Mouse (Mus musculus) spleen, adult 12 weeks (tissue): ENCODE measurements around the gene Crebzf.
A peak's percentile ranks its signal among the peaks of the same experiment; 100 is the strongest.

ENCODE experiments used
- DNase-seq: peaks from one replicate; pipeline ENCODE4 v3.0.0; 2022; ENCODE audit warnings: low spot score

Crebzf gene

GRCm38 (mm10) chr7:90442518-90443080 is at the start of gene Crebzf:
Crebzf (plus strand) TSS chr7:90442729.
- DNase-seq: peak; percentile 91

- DNase-seq: no peak
These were observed 47.5 kb upstream of the Crebzf start for GRCm38 (mm10) chr7:90395073-90395472.

DNA sequence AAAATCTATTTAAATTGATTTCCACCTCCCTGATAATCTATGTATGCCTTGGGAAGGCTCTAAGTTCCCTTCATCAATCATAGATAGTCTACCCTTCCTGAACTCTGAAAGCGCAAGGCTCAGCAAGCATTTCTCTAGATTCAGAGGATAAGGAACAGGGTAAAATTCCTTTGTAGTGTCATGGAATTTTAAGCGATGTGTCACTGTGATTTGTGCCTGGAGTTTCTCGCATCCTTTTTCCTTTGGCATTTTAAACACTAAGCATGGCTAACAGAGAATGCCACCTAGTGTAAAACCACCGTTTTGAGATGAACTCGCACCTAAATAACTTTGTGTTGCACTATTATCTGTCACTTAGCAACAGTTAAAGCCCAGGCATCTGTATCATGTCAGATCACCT is 46.6 kb upstream of the Crebzf start:
- DNase-seq: no peak

DNA sequence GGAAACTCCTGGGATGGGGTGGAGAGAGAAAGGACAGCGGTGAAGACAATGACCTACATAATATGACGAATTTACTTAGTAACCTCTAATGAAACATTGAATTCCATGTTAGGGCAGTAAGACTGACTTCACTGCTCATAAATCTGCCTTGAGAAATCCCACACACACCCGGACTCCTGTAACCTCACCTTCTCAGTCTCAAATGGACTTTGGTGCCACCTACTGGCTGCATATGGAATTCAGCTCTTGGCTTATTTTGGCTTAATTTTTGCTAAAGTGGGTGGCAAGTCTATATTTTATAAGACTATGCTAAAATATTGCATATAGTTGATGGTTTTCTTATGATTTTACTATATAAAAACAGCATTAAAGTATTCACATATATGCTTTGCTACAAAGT is 32.6 kb upstream of the Crebzf start:
- DNase-seq: peak; percentile 11

DNA sequence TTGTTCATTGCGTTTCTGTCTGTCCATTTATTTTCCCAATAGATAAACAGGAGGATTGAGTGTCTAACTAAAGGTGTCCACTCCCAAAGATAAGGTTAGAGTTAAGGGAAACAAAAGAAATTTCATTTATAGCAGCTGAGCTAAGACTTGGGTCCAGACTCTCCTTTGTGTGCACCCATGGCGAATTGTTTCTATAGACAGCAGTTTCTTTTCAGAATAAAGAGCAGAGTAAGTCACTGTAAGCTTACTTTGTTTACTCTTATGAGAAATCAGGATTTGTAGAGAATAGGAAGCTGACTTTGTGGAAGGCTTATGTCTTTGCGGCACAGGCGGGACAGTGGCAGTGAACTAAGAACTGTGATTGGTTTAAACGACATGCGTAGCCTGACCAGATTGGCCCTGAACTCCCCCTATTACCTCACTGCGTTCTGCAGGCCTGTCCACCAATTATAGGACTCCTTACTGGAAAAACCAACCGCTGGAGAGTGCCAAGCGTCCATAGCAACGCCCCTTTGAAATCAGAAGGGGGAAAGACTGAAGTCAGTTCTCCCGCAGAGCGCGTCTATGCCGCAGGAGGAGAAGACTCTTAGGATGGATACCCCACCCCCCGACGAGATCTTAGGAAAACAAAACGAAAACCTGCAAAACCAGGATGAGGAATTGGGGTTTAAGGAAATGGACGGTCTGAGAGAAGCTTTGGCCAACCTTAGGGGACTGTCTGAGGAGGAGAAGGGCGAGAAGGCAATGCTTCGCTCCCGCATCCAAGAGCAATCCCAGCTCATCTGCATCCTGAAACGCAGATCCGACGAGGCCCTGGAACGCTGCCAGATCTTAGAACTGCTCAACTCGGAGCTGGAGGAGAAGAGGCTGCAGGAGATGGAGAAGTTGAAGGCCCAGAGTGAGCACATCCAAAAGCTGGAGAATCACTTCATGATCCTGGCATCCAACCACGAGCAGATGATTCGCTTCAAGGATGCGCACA is 16.2 kb upstream of the Crebzf start, which contains the start of gene Ccdc89:
Ccdc89 (plus strand) TSS at position 558 of the 982 bp plus-strand sequence.
- no peak for DNase-seq

- DNase-seq: no peak
These were observed 15.5 kb upstream of the Crebzf start for GRCm38 (mm10) chr7:90427006-90427405.

GRCm38 (mm10) chr7:90432221-90432620 is 10.3 kb upstream of the Crebzf start:
- no peak for DNase-seq

- no peak for DNase-seq
These were observed 2.5 kb upstream of the Crebzf start for GRCm38 (mm10) chr7:90440044-90440443.

- DNase-seq: no peak
These were observed 459 bp upstream of the Crebzf start for GRCm38 (mm10) chr7:90442070-90442469.

- DNase-seq: peak; percentile 69
These were observed 867 bp downstream of the Crebzf start for GRCm38 (mm10) chr7:90443101-90444091.

GRCm38 (mm10) chr7:90444206-90444605 is 1.7 kb downstream of the Crebzf start:
- DNase-seq: peak; percentile 7

- no peak for DNase-seq
These were observed 13.8 kb downstream of the Crebzf start for GRCm38 (mm10) chr7:90456149-90456844.

DNA sequence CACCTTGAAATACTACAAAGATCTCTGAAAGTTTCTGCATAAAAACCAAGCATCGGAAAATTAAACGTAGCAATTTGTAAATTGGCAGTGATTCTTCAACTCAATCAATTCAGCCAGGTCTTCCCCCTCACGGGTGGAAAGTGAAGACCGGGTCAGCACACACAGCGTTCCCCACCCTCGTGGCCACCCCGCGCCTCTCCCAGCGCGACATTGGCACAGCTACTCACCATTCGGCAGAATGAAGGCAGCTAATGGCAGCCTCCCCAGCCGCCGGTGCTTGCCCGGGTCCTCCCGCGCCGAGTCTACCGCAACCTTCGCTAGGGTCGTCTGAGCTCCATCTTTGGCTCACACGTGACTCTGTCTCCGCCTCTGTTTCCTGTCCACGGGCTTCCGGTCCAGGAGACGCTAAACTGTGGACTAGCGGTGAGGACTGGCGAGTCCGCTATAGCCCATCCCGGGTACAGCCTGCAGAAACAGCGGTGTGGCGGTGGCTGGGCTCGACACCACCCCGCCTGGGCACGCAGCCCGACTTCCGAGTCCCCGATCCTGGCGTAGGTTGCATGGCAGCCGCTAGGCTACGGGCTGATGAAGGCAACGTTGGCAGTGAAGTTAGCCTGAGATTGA is 14.4 kb downstream of the Crebzf start, which contains the start of gene Tmem126a:
Tmem126a (minus strand) TSS at position 385 of the 624 bp plus-strand sequence.
- peak; percentile 54 for DNase-seq

- no peak for DNase-seq
These were observed 15.0 kb downstream of the Crebzf start for GRCm38 (mm10) chr7:90457517-90457916.

GRCm38 (mm10) chr7:90460330-90460729 is 17.8 kb downstream of the Crebzf start:
- DNase-seq: no peak

DNA sequence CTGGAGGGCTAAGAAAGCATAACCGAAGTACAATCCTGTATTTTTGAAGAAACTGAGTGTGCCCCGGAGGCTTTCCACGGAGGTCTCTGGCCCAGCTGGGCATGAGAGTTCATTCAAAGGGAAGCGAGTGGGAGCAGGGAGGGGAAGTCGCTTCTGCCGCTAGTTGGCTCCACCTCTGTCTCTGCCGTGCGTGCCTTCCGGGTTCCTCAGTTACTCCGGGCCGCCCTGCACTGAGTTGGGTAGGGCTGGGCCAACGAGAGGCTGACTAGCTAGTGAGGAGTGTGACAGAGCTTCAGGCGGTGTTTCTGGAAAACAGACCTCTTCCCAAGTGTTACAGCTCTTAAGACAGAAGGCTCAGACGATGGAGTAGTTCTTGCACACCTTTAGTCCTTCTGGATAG is 18.4 kb downstream of the Crebzf start:
- DNase-seq: peak; percentile 15

GRCm38 (mm10) chr7:90461441-90461840 is 18.9 kb downstream of the Crebzf start:
- DNase-seq: no peak

DNA sequence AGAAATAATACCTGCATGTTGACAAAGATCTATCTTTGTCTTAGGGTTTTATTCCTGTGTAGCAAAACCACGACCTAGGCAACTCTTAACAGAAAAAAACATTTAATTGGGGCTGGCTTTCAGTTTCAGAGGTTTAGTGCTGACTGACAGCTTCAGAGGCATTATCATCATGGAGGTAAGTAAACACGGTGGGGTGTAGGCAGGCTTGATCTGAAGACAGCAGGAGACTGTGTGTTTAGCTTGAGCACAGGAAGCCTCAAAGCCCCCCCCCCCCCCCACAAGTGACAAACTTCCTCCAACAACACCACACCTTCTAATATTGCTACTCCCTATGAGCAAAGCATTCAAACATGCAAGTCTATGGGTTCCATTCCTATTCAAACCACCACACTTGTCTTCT is 31.0 kb downstream of the Crebzf start:
- DNase-seq: no peak

DNA sequence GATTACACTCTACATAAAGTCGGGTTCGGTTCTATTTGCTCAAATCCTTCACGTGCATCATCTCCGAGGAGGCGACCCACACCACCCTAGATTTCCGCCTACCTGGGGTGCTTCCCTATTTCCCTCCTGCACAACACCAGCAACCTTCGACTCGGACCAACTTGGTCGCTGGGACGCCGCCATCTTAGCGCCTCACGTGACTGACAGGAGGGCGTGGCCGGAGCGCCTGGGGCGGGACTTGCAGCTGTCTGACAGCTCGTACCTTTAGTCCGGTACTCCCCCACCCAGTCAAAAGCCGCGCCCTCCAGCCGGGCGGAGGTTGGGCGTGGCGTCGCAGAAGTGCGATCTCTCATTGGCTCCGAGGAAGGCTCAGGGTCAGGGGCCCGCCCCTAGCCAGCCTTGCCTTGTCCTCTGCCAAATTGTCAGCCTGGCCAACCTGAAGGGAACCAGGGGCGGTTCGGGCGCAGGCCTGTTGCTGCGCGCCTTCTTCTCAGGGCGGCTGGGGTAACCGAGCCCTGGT is 33.3 kb downstream of the Crebzf start, which contains the start of gene Tmem126b:
Tmem126b (minus strand) TSS at position 209 of the 520 bp plus-strand sequence.
- DNase-seq: peak; percentile 99
